Mouse (Mus musculus) MEL (cell line): Measurements from ENCODE around the gene Nptxr. TPM values are rescaled to one million over a fixed set of nuclear protein-coding genes. Genes with fewer than 3 reads are reported as not detected.

Experiments
- DNase-seq: peaks from one replicate; pipeline ENCODE4 v3.0.0; 2011; ENCODE audit warnings: low read depth, low spot score
- H3K27ac ChIP-seq: 2 replicates; pipeline ENCODE4 v1.5.1; 2012; ENCODE audit warnings: low read depth, mild to moderate bottlenecking, control low read depth, low read length, moderate library complexity; ENCODE audit not compliant: control insufficient read depth
- H3K27me3 ChIP-seq, 2 experiments: fragments of 150-350 bp in 1 of 2; sonication (generic) in 1 of 2; 2 replicates each; pipeline ENCODE4 v1.6.1; 2012; ENCODE audit warnings: low read length in 2 of 2, mild to moderate bottlenecking in 2 of 2, improper control_type of control experiment in 1 of 2, moderate library complexity in 1 of 2; ENCODE audit not compliant: insufficient read depth in 2 of 2, control insufficient read depth in 1 of 2
- H3K36me3 ChIP-seq, 2 experiments: 2 replicates each; pipeline ENCODE4 v1.6.1; 2012 to 2014; ENCODE audit warnings: low read length in 2 of 2, improper control_type of control experiment in 1 of 2, inconsistent platforms in 1 of 2, mild to moderate bottlenecking in 1 of 2; ENCODE audit not compliant: insufficient read depth in 2 of 2, control insufficient read depth in 1 of 2
- H3K4me1 ChIP-seq, 2 experiments: fragments of 150-350 bp in 1 of 2; sonication (generic) in 1 of 2; 2 replicates each; pipeline ENCODE4 v1.6.1; 2012; ENCODE audit warnings: low read length in 2 of 2, improper control_type of control experiment in 1 of 2, mild to moderate bottlenecking in 1 of 2; ENCODE audit not compliant: insufficient read depth in 2 of 2, control insufficient read depth in 1 of 2
- H3K4me3 ChIP-seq, 2 experiments: fragments of 150-350 bp in 1 of 2; sonication (generic) in 1 of 2; 2 replicates each; pipeline ENCODE4 v1.5.1; 2012; ENCODE audit warnings: low read depth in 2 of 2, low read length in 2 of 2, mild to moderate bottlenecking in 2 of 2, moderate library complexity in 2 of 2, control low read depth in 1 of 2, improper control_type of control experiment in 1 of 2; ENCODE audit not compliant: control insufficient read depth in 1 of 2, insufficient read depth in 1 of 2
- H3K79me2 ChIP-seq: 2 replicates; pipeline ENCODE4 v1.6.1; 2012; ENCODE audit warnings: mild to moderate bottlenecking, low read length, moderate library complexity; ENCODE audit not compliant: control insufficient read depth, poor library complexity, insufficient read depth
- H3K9ac ChIP-seq: 2 replicates; pipeline ENCODE4 v1.6.1; 2012; ENCODE audit warnings: low read depth, mild to moderate bottlenecking, control low read depth, low read length, moderate library complexity; ENCODE audit not compliant: control insufficient read depth, poor library complexity, severe bottlenecking
- H3K9me3 ChIP-seq: fragments of 150-350 bp; sonication (generic); replicated peaks from 2 replicates; pipeline ENCODE4 v1.6.1; 2012; ENCODE audit warnings: mild to moderate bottlenecking, low read length, improper control_type of control experiment, moderate library complexity; ENCODE audit not compliant: insufficient read depth
- BHLHE40 ChIP-seq: IDR thresholded peaks from 2 replicates; pipeline ENCODE4 v1.6.1; 2012; ENCODE audit warnings: low read depth, mild to moderate bottlenecking, inconsistent platforms, low read length, improper control_type of control experiment, borderline replicate concordance
- CTCF ChIP-seq, 3 experiments: IDR thresholded peaks in 2 of 3; conservative IDR thresholded peaks in 1 of 3; 2 replicates each; pipeline ENCODE4 v1.5.1; 2011 to 2012; ENCODE audit warnings: low read length in 3 of 3, low read depth in 2 of 3, mild to moderate bottlenecking in 2 of 3, improper control_type of control experiment in 1 of 3, inconsistent platforms in 1 of 3, mixed read lengths in 1 of 3, moderate library complexity in 1 of 3; ENCODE audit not compliant: control insufficient read depth in 1 of 3, insufficient read depth in 1 of 3, poor library complexity in 1 of 3, severe bottlenecking in 1 of 3
- E2F4 ChIP-seq: IDR thresholded peaks from 2 replicates; pipeline ENCODE4 v1.6.1; 2011; ENCODE audit warnings: low read depth, low read length, improper control_type of control experiment, borderline replicate concordance
- ETS1 ChIP-seq: IDR thresholded peaks from 2 replicates; pipeline ENCODE4 v1.6.1; 2012; ENCODE audit warnings: low read depth, mild to moderate bottlenecking, inconsistent platforms, low read length, improper control_type of control experiment, moderate library complexity
- HCFC1 ChIP-seq: IDR thresholded peaks from 2 replicates; pipeline ENCODE4 v1.6.1; 2012; ENCODE audit warnings: low read depth, mild to moderate bottlenecking, inconsistent platforms, low read length, improper control_type of control experiment, moderate library complexity
- MAFK ChIP-seq: IDR thresholded peaks from 2 replicates; pipeline ENCODE4 v1.6.1; 2011; ENCODE audit warnings: low read depth, mild to moderate bottlenecking, low read length, improper control_type of control experiment, borderline replicate concordance
- MAX ChIP-seq: IDR thresholded peaks from 2 replicates; pipeline ENCODE4 v1.6.1; 2011; ENCODE audit warnings: low read length, improper control_type of control experiment
- MEF2A ChIP-seq: IDR thresholded peaks from 2 replicates; pipeline ENCODE4 v1.6.1; 2014; ENCODE audit warnings: low read depth, mild to moderate bottlenecking, inconsistent platforms, low read length, improper control_type of control experiment; ENCODE audit not compliant: poor library complexity, insufficient replicate concordance, severe bottlenecking; ENCODE audit errors: extremely low read depth
- MXI1 ChIP-seq: IDR thresholded peaks from 2 replicates; pipeline ENCODE4 v1.6.1; 2011; ENCODE audit warnings: mild to moderate bottlenecking, low read depth, low read length, improper control_type of control experiment
- MYB ChIP-seq: IDR thresholded peaks from 2 replicates; pipeline ENCODE4 v1.6.1; 2011; ENCODE audit warnings: mild to moderate bottlenecking, low read depth, low read length, improper control_type of control experiment
- MYC ChIP-seq: IDR thresholded peaks from 2 replicates; pipeline ENCODE4 v1.6.1; 2011; ENCODE audit warnings: low read depth, mild to moderate bottlenecking, low read length, improper control_type of control experiment, moderate library complexity
- NRF1 ChIP-seq: IDR thresholded peaks from 2 replicates; pipeline ENCODE4 v1.6.1; 2014; ENCODE audit warnings: low read depth, mild to moderate bottlenecking, inconsistent platforms, low read length, improper control_type of control experiment, moderate library complexity; ENCODE audit not compliant: poor library complexity, insufficient read depth, severe bottlenecking
- POLR2A ChIP-seq, 2 experiments: IDR thresholded peaks; 2 replicates each; pipeline ENCODE4 v1.6.1; 2011 to 2012; ENCODE audit warnings: low read length in 2 of 2, mild to moderate bottlenecking in 2 of 2, control low read depth in 1 of 2, improper control_type of control experiment in 1 of 2, low read depth in 1 of 2, moderate library complexity in 1 of 2; ENCODE audit not compliant: control insufficient read depth in 1 of 2, insufficient read depth in 1 of 2, poor library complexity in 1 of 2
- POLR2AphosphoS5 ChIP-seq: IDR thresholded peaks from 2 replicates; pipeline ENCODE4 v1.6.1; 2012; ENCODE audit warnings: low read depth, borderline replicate concordance, mild to moderate bottlenecking, inconsistent platforms, low read length, moderate library complexity, mixed read lengths
- SIN3A ChIP-seq: IDR thresholded peaks from 2 replicates; pipeline ENCODE4 v1.6.1; 2012; ENCODE audit warnings: low read length, improper control_type of control experiment, inconsistent platforms
- SMC3 ChIP-seq: IDR thresholded peaks from 2 replicates; pipeline ENCODE4 v1.6.1; 2011; ENCODE audit warnings: low read depth, low read length, improper control_type of control experiment
- TAL1 ChIP-seq: IDR thresholded peaks from 2 replicates; pipeline ENCODE4 v1.6.1; 2012; ENCODE audit warnings: mild to moderate bottlenecking, inconsistent platforms, low read length, moderate library complexity, mixed read lengths
- TBP ChIP-seq: IDR thresholded peaks from 2 replicates; pipeline ENCODE4 v1.8.0; 2011; ENCODE audit warnings: low read depth, low read length, improper control_type of control experiment
- TCF12 ChIP-seq: IDR thresholded peaks from 2 replicates; pipeline ENCODE4 v1.6.1; 2014; ENCODE audit warnings: low read depth, mild to moderate bottlenecking, inconsistent platforms, low read length, improper control_type of control experiment, moderate library complexity
- UBTF ChIP-seq: IDR thresholded peaks from 2 replicates; pipeline ENCODE4 v1.6.1; 2012; ENCODE audit warnings: low read depth, mild to moderate bottlenecking, inconsistent platforms, low read length, improper control_type of control experiment, moderate library complexity, borderline replicate concordance; ENCODE audit not compliant: insufficient read depth
- USF1 ChIP-seq: IDR thresholded peaks from 2 replicates; pipeline ENCODE4 v1.6.1; 2014; ENCODE audit warnings: low read depth, mild to moderate bottlenecking, inconsistent platforms, low read length, improper control_type of control experiment, moderate library complexity
- USF2 ChIP-seq, 2 experiments: IDR thresholded peaks; 2 replicates each; pipeline ENCODE4 v1.6.1; 2011 to 2012; ENCODE audit warnings: improper control_type of control experiment in 2 of 2, low read length in 2 of 2, borderline replicate concordance in 1 of 2, inconsistent platforms in 1 of 2, low read depth in 1 of 2, mild to moderate bottlenecking in 1 of 2; ENCODE audit not compliant: insufficient read depth in 1 of 2
- ZC3H11A ChIP-seq: IDR thresholded peaks from 2 replicates; pipeline ENCODE4 v1.6.1; 2012; ENCODE audit warnings: low read depth, mild to moderate bottlenecking, inconsistent platforms, low read length, improper control_type of control experiment
- ZKSCAN1 ChIP-seq: IDR thresholded peaks from 2 replicates; pipeline ENCODE4 v1.6.1; 2012; ENCODE audit warnings: low read depth, mild to moderate bottlenecking, inconsistent platforms, low read length, improper control_type of control experiment, moderate library complexity
- ZNF384 ChIP-seq: IDR thresholded peaks from 2 replicates; pipeline ENCODE4 v1.6.1; 2012; ENCODE audit warnings: low read depth, mild to moderate bottlenecking, inconsistent platforms, low read length, improper control_type of control experiment
- polyA plus RNA-seq, 2 experiments: library from polyadenylated mRNA; stranded (reverse) in 1 of 2; unstranded in 1 of 2; fragments of >175 nt in 1 of 2; fragments of >200 nt in 1 of 2; gene quantifications; 2 replicates each; pipeline versions ENCODE4 v1.2.1 to v1.2.4; 2012; ENCODE audit warnings: low replicate concordance in 2 of 2, low read depth in 1 of 2; ENCODE audit not compliant: insufficient read length in 2 of 2, insufficient read depth in 1 of 2, missing spikeins in 1 of 2
- total RNA-seq: library from RNA; depleted of rRNA; stranded (reverse); fragments of 300-350 nt; gene quantifications from 2 replicates; pipeline ENCODE4 v1.2.3, GENCODE M21; 2012

Nptxr gene
- total and polyA plus RNA-seq, 3 experiments, result 0.04 to 0.33 TPM; not detected in 1

DNA sequence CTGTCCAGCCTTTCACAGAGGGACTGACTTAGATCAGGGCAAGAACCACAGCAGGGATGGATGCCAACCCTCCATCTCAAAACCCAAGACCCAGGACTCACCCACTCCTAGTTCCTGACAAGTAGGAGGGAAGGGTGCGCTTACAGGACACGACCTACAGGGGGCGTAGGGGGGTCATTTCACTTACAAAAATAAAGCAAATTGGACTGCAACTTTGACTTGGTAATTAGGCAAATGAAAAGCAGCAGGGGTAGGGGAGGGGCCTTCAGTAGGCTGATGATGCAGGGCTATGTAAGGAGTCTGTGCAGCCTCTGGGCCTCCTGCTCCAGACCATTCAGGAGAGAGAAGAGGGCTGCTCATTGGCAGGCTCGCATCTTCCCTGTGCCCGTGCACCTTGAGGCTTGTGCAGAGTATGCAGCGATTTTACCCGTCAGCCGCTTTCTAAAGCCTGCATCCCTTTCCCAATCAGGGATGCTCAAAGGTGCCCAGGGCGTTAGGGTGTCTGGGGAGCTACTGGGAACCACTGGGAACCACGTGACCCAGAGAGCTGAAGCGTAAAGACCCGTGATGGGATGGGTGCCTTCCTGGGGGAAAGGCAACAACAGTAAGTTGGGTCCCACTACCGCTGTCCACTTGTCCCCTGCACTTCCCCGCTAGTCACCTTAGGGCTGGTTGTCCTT, 20.7 kb upstream of the Nptxr start:
- no peaks in the 10 kb centered on the region for H3K9me3 ChIP-seq
- H3K79me2 ChIP-seq, result no peaks in the 10 kb centered on the region; the same call in 1 of the 2 replicates
- TF ChIP-seq MAFK, result no peak
- TF ChIP-seq BHLHE40, result no peak
- peak; percentile 66 to 75 (median 67) for TF ChIP-seq CTCF (IDR thresholded peaks at IDR 0.05 in 2 of 3, conservative IDR thresholded peaks at IDR 0.05 in 1 of 3; ENCODE audit: control insufficient read depth in 1 of 3, insufficient read depth in 1 of 3, low read depth in 2 of 3, low read length in 3 of 3, poor library complexity in 1 of 3, severe bottlenecking in 1 of 3)
- no peak for TF ChIP-seq MXI1
- TF ChIP-seq POLR2A (IDR thresholded peaks at IDR 0.05; ENCODE audit: control insufficient read depth in 1 of 2, insufficient read depth in 1 of 2, low read depth in 1 of 2, low read length in 2 of 2, poor library complexity in 1 of 2), result peak in 1 of 2 experiments; percentile 33; a peak in 1 of 4 replicates
- TF ChIP-seq MYB, result no peak
- no peak for TF ChIP-seq USF2 (IDR thresholded peaks at IDR 0.05; ENCODE audit: borderline replicate concordance in 1 of 2, insufficient read depth in 1 of 2, low read depth in 1 of 2, low read length in 2 of 2)
- no peak for TF ChIP-seq USF1
- TF ChIP-seq MAX, result no peak
- TF ChIP-seq ZKSCAN1, result no peak
- TF ChIP-seq SMC3, result peak; percentile 37
- TF ChIP-seq ZC3H11A, result no peak
- TF ChIP-seq TBP, result no peak
- no peak for TF ChIP-seq MEF2A
- TF ChIP-seq E2F4, result no peak
- no peak for TF ChIP-seq POLR2AphosphoS5
- no peak for TF ChIP-seq TAL1
- no peak for TF ChIP-seq MYC
- no peak overlapping the region for H3K4me3 ChIP-seq
- no peak overlapping the region for H3K9ac ChIP-seq
- H3K36me3 ChIP-seq, result peaks cover 0 to 27% of the 10 kb centered on the region in 2 experiments; a peak in 3 of 4 replicates
- H3K27ac ChIP-seq, result no peak overlapping the region
- peak; percentile 79 for DNase-seq
- H3K4me1 ChIP-seq, result peaks cover 27 to 31% of the 10 kb centered on the region in 2 experiments
- no peaks in the 10 kb centered on the region for H3K27me3 ChIP-seq

DNA sequence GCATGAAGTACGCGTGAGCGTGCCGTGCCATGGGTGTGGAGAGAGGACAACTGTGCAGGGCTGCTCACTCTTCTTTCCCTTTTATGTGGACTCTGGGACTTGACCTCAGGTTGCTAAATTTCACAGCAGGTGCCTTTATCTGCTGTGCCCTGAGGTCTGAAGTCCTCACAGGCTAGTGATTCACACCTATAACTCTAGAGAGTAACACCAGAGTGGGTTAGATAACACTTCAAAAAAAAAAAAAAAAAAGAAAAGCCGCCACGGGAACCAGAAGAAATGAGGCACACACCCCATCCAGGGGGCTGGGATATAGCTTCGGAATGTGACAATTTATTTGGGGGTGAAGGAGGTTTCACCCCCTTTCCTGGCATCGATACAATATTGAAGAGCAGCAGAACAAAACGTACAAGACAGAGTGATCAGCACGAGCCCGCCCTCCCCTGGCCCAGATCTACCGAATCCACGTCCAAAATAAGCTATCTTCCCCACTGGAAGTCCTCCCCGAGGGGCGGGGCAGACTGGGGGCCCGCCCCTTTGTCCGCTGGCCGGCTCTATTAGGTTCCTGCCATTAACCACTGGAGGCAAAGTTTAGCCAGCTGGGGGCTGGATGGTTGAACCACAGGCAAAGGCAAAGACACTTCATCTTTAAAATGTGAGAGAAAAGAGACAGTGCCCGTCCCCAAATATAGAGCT, 19.2 kb upstream of the Nptxr start:
- H3K4me3 ChIP-seq, result peak overlapping the region; percentile 9 to 35; a peak in 2 of 4 replicates
- H3K9ac ChIP-seq, result peak overlapping the region; percentile 29
- H3K79me2 ChIP-seq, result no peaks in the 10 kb centered on the region; the same call in 1 of the 2 replicates
- peak overlapping the region; percentile 72 for H3K27ac ChIP-seq
- H3K36me3 ChIP-seq, result peaks cover 0 to 27% of the 10 kb centered on the region in 2 experiments; a peak in 3 of 4 replicates
- peaks cover 27 to 31% of the 10 kb centered on the region in 2 experiments for H3K4me1 ChIP-seq
- H3K27me3 ChIP-seq, result no peaks in the 10 kb centered on the region
- no peaks in the 10 kb centered on the region for H3K9me3 ChIP-seq
- peak; percentile 85 for DNase-seq
- TF ChIP-seq MXI1 (no peak), TCF12 (peak; percentile 74), ZNF384 (peak; percentile 94), ETS1 (peak; percentile 50), ZC3H11A (no peak), UBTF (no peak), MAFK (no peak), NRF1 (no peak), ZKSCAN1 (no peak), SIN3A (peak; percentile 50), USF1 (no peak), CTCF (IDR thresholded peaks at IDR 0.05 in 2 of 3, conservative IDR thresholded peaks at IDR 0.05 in 1 of 3; ENCODE audit: control insufficient read depth in 1 of 3, insufficient read depth in 1 of 3, low read depth in 2 of 3, low read length in 3 of 3, poor library complexity in 1 of 3, severe bottlenecking in 1 of 3) (no peak), MYC (no peak), TBP (no peak), E2F4 (no peak), SMC3 (no peak; the same call in 1 of the 2 replicates), MEF2A (no peak), HCFC1 (no peak), BHLHE40 (no peak)
